Mouse (Mus musculus) adipose tissue, adult 10 weeks (tissue): ENCODE measurements around the gene Olfr933. TPM values are rescaled to one million over a fixed set of nuclear protein-coding genes. Genes with fewer than 3 reads are reported as not detected.

Source experiments
- polyA plus RNA-seq: library from polyadenylated mRNA; stranded (reverse); fragments of 350-450 nt; fragmentation: Illumina TruSeq; extraction: RNeasy Lipid Tissue Mini Kit (QIAGEN cat#74804); gene quantifications from one replicate; pipeline ENCODE4 v1.2.3, GENCODE M21; 2014; ENCODE audit warnings: low read depth, low replicate concordance

The Olfr933 gene
- polyA plus RNA-seq, result not detected

DNA sequence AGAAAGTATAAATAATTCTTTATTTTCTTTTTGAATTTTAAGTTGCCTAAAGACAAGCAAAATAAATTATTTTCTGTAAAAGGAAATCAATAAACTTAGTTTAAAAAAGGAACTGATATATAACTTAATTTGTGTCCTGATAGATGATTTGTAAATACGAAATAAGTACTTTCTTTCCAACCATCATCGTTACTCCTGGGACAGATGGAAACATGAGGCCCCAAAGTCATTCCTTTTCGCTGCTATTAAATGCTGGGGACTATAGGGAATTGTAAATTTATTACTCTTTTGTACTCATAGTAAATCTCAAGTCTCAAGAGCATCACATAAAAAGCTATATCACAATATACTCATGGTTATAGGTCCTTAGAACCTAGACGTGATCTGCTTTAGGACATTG is at the start of gene Olfr933:
Olfr933 (plus strand) TSS at position 301 of the 400 bp plus-strand sequence.

DNA sequence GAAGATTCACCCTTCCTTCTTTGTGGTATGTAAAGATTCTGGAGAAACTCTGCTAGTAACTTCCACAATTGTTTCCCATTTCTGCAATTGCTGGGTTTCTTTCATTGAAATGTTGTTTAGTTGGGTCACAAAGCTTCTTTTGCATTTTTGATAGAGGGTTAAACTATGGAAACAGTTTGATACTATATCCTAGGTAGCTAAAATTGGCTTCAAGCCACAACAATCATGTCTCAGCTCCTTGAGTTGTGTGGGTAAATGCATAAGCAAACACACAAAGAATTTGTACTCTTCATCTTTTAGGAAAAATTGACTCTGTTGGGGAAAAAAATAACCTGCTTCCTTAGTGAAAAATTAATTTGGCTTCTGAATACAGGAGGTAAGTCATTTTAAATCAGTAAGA is 42.6 kb upstream of the Olfr933 start, which contains the start of gene Olfr930:
Olfr930 (plus strand) TSS at position 301 of the 400 bp plus-strand sequence.

DNA sequence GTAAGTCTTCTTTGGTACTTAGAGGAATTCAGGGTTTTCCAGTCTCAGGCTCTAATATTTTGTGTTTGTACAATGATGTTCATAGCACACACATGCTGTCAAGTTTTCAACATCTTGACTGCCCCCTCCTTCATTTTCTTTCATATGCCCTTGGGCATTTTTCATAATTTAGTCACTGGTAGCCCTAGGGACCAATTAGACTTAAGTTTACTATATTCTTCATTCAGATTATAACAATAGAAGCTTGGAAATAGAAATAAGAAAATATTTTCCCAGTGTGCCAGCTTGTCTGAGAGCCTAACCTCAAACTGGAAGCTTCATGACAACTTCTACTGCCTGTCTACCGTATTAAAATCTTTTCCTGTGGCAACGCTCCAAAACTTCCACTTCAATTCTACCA is 16.1 kb downstream of the Olfr933 start, which contains the start of gene Olfr934:
Olfr934 (minus strand) TSS at position 101 of the 400 bp plus-strand sequence.

DNA sequence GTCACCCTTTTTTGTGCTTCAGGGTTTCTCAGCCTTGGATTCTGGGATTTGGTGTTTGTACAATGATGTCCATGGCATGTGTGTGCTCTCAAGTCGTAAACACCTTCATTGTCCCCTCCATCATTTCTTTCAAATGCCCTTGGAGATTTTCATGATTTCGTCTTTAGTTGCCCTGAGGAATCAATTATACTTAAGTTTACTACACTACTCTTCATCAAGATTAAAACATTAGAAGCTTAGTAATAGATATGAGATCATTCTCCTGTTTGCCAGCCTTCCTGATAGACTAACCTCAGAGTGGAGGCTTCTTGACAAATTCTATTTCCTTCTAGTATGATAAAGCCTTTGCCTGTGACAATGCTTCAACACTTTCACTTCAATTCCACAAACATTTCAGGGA is 27.5 kb downstream of the Olfr933 start, which contains the start of gene Olfr935:
Olfr935 (minus strand) TSS at position 101 of the 400 bp plus-strand sequence.

DNA sequence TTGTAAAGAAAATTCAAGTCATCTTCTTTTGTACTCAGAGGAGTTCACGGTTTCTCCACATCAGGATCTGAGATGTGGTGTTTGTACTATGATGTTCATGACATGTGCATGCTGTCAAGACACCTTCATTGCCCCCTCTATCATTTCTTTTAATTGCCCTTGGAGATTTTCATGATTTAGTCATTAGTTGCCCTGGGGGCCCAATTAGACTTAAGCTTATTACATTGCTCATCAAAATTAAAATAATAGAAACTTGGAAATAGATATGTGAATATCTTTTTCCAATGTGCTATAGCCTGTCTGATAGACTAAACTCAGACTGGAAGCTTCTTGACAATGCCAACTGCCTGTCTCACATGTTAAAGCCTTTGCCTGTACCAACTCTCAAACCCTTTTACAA is 51.2 kb downstream of the Olfr933 start, which contains the start of gene Olfr146:
Olfr146 (minus strand) TSS at position 101 of the 400 bp plus-strand sequence.

Other genes with a start within 250 kb of the Olfr933 start
- 0.37 TPM for gene Olfr920, start 220.0 kb upstream of the Olfr933 start, polyA plus RNA-seq
- gene Olfr921, start 199.2 kb upstream of the Olfr933 start, polyA plus RNA-seq, result not detected
- gene Olfr922, start 157.7 kb upstream of the Olfr933 start, polyA plus RNA-seq, result not detected
- gene Olfr923, start 145.8 kb upstream of the Olfr933 start, polyA plus RNA-seq, result not detected
- not detected for gene Olfr924, start 127.9 kb upstream of the Olfr933 start, polyA plus RNA-seq
- not detected for gene Olfr26, start 117.3 kb upstream of the Olfr933 start, polyA plus RNA-seq
- gene Olfr926, start 95.2 kb upstream of the Olfr933 start, polyA plus RNA-seq, result not detected
- gene Olfr930, start 42.5 kb upstream of the Olfr933 start, polyA plus RNA-seq, result not detected
- gene Olfr934, start 16.0 kb downstream of the Olfr933 start, polyA plus RNA-seq, result not detected
- not detected for gene Olfr935, start 27.4 kb downstream of the Olfr933 start, polyA plus RNA-seq
- not detected for gene Olfr146, start 51.1 kb downstream of the Olfr933 start, polyA plus RNA-seq
- not detected for gene Olfr937, start 92.6 kb downstream of the Olfr933 start, polyA plus RNA-seq
- not detected for gene Olfr938, start 106.6 kb downstream of the Olfr933 start, polyA plus RNA-seq
- not detected for gene Olfr27, start 155.8 kb downstream of the Olfr933 start, polyA plus RNA-seq
- gene Olfr943, start 194.0 kb downstream of the Olfr933 start, polyA plus RNA-seq, result not detected
- not detected for gene Olfr944, start 229.6 kb downstream of the Olfr933 start, polyA plus RNA-seq